In genomic region chr2:127927452-127928273, GRCm38 (mm10) we compare ENCODE assay signal across 9 mouse cellular contexts.
DNase-seq lines count a peak whose midpoint lies in the region; ATAC-seq and TF ChIP-seq lines count a peak whose summit lies in the region.
"Had no signal": no experiment of that assay in that cellular context is flagged by ENCODE, and none has a peak within 500 bp of the region (broad histone marks: within the 10 kb centered on the region; RNA-seq: fewer than 3 reads in every experiment).

No protein-coding gene starts in this region.

- peaks cover 15% of the 10 kb centered on the region; the same call in 1 of the 2 replicates for H3K27me3 ChIP-seq in heart, embryonic 13.5 days (replicated peaks)
- no peaks in the 10 kb centered on the region for H3K27me3 ChIP-seq in midbrain, postnatal 0 days (ENCODE audit: insufficient read depth, low read length)
- H3K27me3 ChIP-seq: hindbrain, embryonic 15.5 days had no signal

- no peak overlapping the region for H3K4me3 ChIP-seq in heart, embryonic 13.5 days
- H3K4me3 ChIP-seq in midbrain, postnatal 0 days (ENCODE audit: low read depth, low read length), result no peak overlapping the region
- H3K4me3 ChIP-seq: hindbrain, embryonic 15.5 days had no signal

- no peak overlapping the region for H3K27ac ChIP-seq in heart, embryonic 13.5 days (replicated peaks)
- no peak overlapping the region for H3K27ac ChIP-seq in midbrain, postnatal 0 days (ENCODE audit: low read depth, low read length)
- H3K27ac ChIP-seq: hindbrain, embryonic 15.5 days had no signal

- TF ChIP-seq POLR2A in brain, embryonic 14.5 days (IDR thresholded peaks at IDR 0.05; ENCODE audit: borderline replicate concordance, extremely low read depth, insufficient read depth, insufficient read length, poor library complexity, severe bottlenecking), result no peak

- no peak overlapping the region for H3K9ac ChIP-seq in heart, embryonic 13.5 days
- no peak overlapping the region for H3K9ac ChIP-seq in midbrain, postnatal 0 days (replicated peaks; ENCODE audit: low read length, poor library complexity, severe bottlenecking)
- H3K9ac ChIP-seq: hindbrain, embryonic 15.5 days had no signal

- DNase-seq in heart, postnatal 36 days, result no peak
- peak; percentile 92 for DNase-seq in A20 (ENCODE audit: low read depth, low spot score)
- DNase-seq in brain, embryonic 14.5 days (ENCODE audit: low read depth), result peak; percentile 35
- peak; percentile 7 for DNase-seq in midbrain, postnatal 0 days (ENCODE audit: low spot score)
- no peak for DNase-seq in MN1 (ENCODE audit: low spot score)
- no peak for DNase-seq in cerebellum, postnatal 4 days (ENCODE audit: low spot score in 2 of 2)
- no peak for DNase-seq in layer of hippocampus, postnatal 36 days

- ATAC-seq in heart, embryonic 13.5 days (ENCODE audit: extremely low read depth, insufficient number of reproducible peaks, low FRiP score, low TSS enrichment), result no peak
- no peak for ATAC-seq in midbrain, postnatal 0 days (ENCODE audit: low FRiP score)

- H3K4me1 ChIP-seq in heart, embryonic 13.5 days, result peaks cover 19% of the 10 kb centered on the region
- no peaks in the 10 kb centered on the region; the same call in 1 of the 2 replicates for H3K4me1 ChIP-seq in midbrain, postnatal 0 days (ENCODE audit: insufficient read depth, low read length)

- intact Hi-C loops in heart, postnatal 36 days (cut with DNase I), result no loop called here

- WGBS in heart, embryonic 13.5 days, result 41% methylated on average over 15 of the region's 15 CpGs
- 34% methylated on average over 15 of the region's 15 CpGs for WGBS in midbrain, postnatal 0 days

- TF ChIP-seq CTCF in brain, embryonic 14.5 days (IDR thresholded peaks at IDR 0.05; ENCODE audit: borderline replicate concordance, extremely low read depth, insufficient read depth, insufficient read length), result no peak
- no peak for TF ChIP-seq CTCF in midbrain, postnatal 0 days (IDR thresholded peaks at IDR 0.05)

- no peaks in the 10 kb centered on the region for H3K36me3 ChIP-seq in heart, embryonic 13.5 days
- H3K36me3 ChIP-seq in midbrain, postnatal 0 days (ENCODE audit: insufficient read depth, low read length), result no peaks in the 10 kb centered on the region
- H3K36me3 ChIP-seq: hindbrain, embryonic 15.5 days had no signal

- H3K9me3 ChIP-seq in heart, embryonic 13.5 days, result no peaks in the 10 kb centered on the region
- no peaks in the 10 kb centered on the region for H3K9me3 ChIP-seq in midbrain, postnatal 0 days (ENCODE audit: low read length)
- H3K9me3 ChIP-seq: hindbrain, embryonic 15.5 days had no signal

- H3K4me2 ChIP-seq in heart, embryonic 13.5 days, result 0 out of 2 replicates have a peak overlapping the region, but pooled peaks have one; percentile 0
- H3K4me2 ChIP-seq in midbrain, postnatal 0 days (ENCODE audit: low read depth, low read length, poor library complexity, severe bottlenecking), result no peak overlapping the region
- H3K4me2 ChIP-seq: hindbrain, embryonic 15.5 days had no signal

Comparison
In these comparisons a context has a peak if more than half of its experiments do, and no peak if none do; other contexts are left out.
1. DNase-seq: peak in A20 (single experiment), brain, embryonic 14.5 days (single experiment) and midbrain, postnatal 0 days (single experiment); none in heart, postnatal 36 days (0 of 2), MN1 (single experiment), cerebellum, postnatal 4 days (0 of 2) and layer of hippocampus, postnatal 36 days (0 of 2).